Mouse (Mus musculus): Measurements from ENCODE around the gene Ccm2.

DNA sequence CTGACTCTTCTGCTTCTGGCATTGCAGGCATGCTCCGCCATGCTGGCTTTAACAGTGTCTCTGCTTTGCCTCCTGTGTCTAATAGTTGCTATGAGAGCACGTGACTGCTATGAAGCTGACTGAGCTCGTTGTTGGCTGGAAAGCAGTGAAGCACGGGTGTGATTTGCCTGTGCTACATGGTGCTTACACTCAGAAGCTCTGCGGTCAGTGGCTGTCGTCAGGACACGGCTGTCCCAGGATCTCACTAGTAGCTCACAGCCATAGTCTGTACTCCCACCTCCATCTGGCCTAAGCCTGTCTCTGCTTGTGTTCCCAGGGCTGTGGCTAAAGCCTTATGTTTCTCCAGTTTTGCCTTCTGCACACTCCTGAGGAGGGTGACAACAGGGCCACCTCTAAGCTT lies 41.6 kb downstream of the Ccm2 start:
- no peak for TF ChIP-seq CTCF (IDR thresholded peaks at IDR 0.05; ENCODE audit: insufficient read depth, low read length)
- TF ChIP-seq POLR2A (IDR thresholded peaks at IDR 0.05; ENCODE audit: borderline replicate concordance, extremely low read depth, low read depth, low read length), result no peak

Measured in lung, adult 2 months (tissue).